Mouse (Mus musculus) thymus, adult 2 months (tissue): ENCODE data around the gene Gabra2. TPM values are rescaled to one million over a fixed set of nuclear protein-coding genes. Genes with fewer than 3 reads are reported as not detected.

Experiments used
- DNase-seq: peaks from one replicate; pipeline ENCODE4 v3.0.0; 2021
- H3K27ac ChIP-seq: fragments of 200-500 bp; 2 replicates; pipeline ENCODE4 v1.5.1; 2012; ENCODE audit warnings: low read length, control low read depth; ENCODE audit not compliant: control insufficient read depth, insufficient read depth
- H3K27me3 ChIP-seq: fragments of 200-500 bp; 2 replicates; pipeline ENCODE4 v1.6.1; 2012; ENCODE audit warnings: mild to moderate bottlenecking, low read length, moderate library complexity, mixed read lengths; ENCODE audit not compliant: control insufficient read depth, insufficient read depth
- H3K36me3 ChIP-seq: fragments of 200-500 bp; 2 replicates; pipeline ENCODE4 v1.6.1; 2012; ENCODE audit warnings: mild to moderate bottlenecking, low read length, moderate library complexity; ENCODE audit not compliant: control insufficient read depth, insufficient read depth
- H3K4me1 ChIP-seq: fragments of 200-500 bp; replicated peaks from 2 replicates; pipeline ENCODE4 v1.6.1; 2012; ENCODE audit warnings: low read length; ENCODE audit not compliant: control insufficient read depth, insufficient read depth
- H3K4me3 ChIP-seq: fragments of 200-500 bp; 2 replicates; pipeline ENCODE4 v1.5.1; 2012; ENCODE audit warnings: mild to moderate bottlenecking, low read length, control low read depth, moderate library complexity; ENCODE audit not compliant: control insufficient read depth, insufficient read depth
- CTCF ChIP-seq: fragments of 200-500 bp; IDR thresholded peaks from 2 replicates; pipeline ENCODE4 v1.5.1; 2012; ENCODE audit warnings: mild to moderate bottlenecking, control low read depth, low read length, moderate library complexity, borderline replicate concordance; ENCODE audit not compliant: control insufficient read depth, poor library complexity, insufficient read depth; ENCODE audit errors: extremely low read depth
- POLR2A ChIP-seq: fragments of 200-500 bp; IDR thresholded peaks from 2 replicates; pipeline ENCODE4 v1.6.1; 2012; ENCODE audit warnings: mild to moderate bottlenecking, low read length, control low read depth, moderate library complexity; ENCODE audit not compliant: control insufficient read depth, poor library complexity, insufficient read depth; ENCODE audit errors: extremely low read depth
- WGBS: fragments of 180-500 bp; shearing (Covaris S2); methylation state at CpG from one replicate; pipeline ENCODE4 v1.1.7; 2018; 5-methylcytosine and 5-hydroxymethylcytosine counted together
- polyA plus RNA-seq: library from polyadenylated mRNA; depleted of rRNA; stranded (reverse); fragments of >200 nt; gene quantifications from 2 replicates; pipeline ENCODE4 v1.2.3, GENCODE M21; 2012

Gene Gabra2
- polyA plus RNA-seq, 1 experiment: 0.07 TPM

GRCm38 (mm10) chr5:71092475-71092874 is 3.2 kb downstream of the Gabra2 start:
- H3K4me3 ChIP-seq: no peak overlapping the region
- no peak for DNase-seq
- no peak overlapping the region for H3K27ac ChIP-seq
- H3K27me3 ChIP-seq: no peaks in the 10 kb centered on the region
- no peak for TF ChIP-seq CTCF
- TF ChIP-seq POLR2A: no peak
- H3K36me3 ChIP-seq: no peaks in the 10 kb centered on the region
- no peaks in the 10 kb centered on the region for H3K4me1 ChIP-seq

DNA sequence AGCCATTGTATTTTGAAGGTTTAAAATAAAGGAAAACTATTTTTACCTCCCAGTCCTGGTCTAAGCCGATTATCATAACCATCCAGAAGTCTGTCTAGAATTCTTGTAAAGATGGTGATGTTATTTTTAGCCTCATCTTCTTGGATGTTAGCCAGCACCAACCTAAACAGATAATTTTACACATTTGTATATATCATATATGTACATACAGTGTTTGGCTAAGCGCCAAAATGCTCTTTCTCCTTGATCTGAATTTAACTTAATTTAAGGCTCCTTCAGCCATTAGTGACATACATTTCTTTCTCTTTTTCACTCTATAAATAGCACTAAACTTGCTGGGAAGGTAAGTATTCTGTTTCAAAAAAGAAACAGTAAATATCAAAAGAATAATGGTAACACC is 3.7 kb downstream of the Gabra2 start:
- TF ChIP-seq POLR2A (no peak), CTCF (no peak)
- no peak overlapping the region for H3K27ac ChIP-seq
- no peaks in the 10 kb centered on the region for H3K27me3 ChIP-seq
- no peaks in the 10 kb centered on the region for H3K36me3 ChIP-seq
- DNase-seq: no peak
- H3K4me3 ChIP-seq: no peak overlapping the region
- H3K4me1 ChIP-seq: no peaks in the 10 kb centered on the region
- 85% methylated on average over 2 of the region's 2 CpGs for WGBS

DNA sequence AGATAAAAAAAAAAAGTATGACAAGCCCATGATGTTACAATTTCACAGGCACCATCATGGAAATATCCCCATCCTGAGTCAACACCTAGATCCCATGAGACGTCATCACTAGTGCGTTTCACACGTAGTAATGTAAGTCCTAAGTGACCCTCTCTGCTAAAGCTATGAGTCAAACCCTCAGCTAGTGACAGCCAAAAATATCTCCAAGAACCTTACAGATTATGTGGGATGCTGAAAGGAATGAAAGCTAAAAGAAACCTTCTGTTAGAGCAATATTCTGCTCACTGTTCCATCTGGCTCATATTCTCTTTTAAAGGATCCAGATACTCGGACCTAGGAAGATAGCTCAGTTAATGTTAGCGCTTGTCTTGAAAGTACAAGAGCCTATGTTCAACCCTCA is 16.8 kb downstream of the Gabra2 start:
- H3K4me1 ChIP-seq: no peaks in the 10 kb centered on the region
- TF ChIP-seq POLR2A (no peak), CTCF (no peak)
- H3K36me3 ChIP-seq: no peaks in the 10 kb centered on the region
- H3K4me3 ChIP-seq: no peak overlapping the region
- H3K27me3 ChIP-seq: no peaks in the 10 kb centered on the region
- no peak overlapping the region for H3K27ac ChIP-seq
- WGBS: 90% methylated on average over 5 of the region's 5 CpGs
- no peak for DNase-seq

- WGBS: 72% methylated on average over 3 of the region's 3 CpGs
- H3K36me3 ChIP-seq: no peaks in the 10 kb centered on the region
- H3K4me3 ChIP-seq: no peak overlapping the region
- TF ChIP-seq POLR2A: no peak
- no peaks in the 10 kb centered on the region for H3K4me1 ChIP-seq
- H3K27me3 ChIP-seq: no peaks in the 10 kb centered on the region
- DNase-seq: no peak
- H3K27ac ChIP-seq: no peak overlapping the region
Measured at GRCm38 (mm10) chr5:71061696-71062095, 34.0 kb downstream of the Gabra2 start.

- no peak for TF ChIP-seq CTCF
- TF ChIP-seq POLR2A: no peak
- Histone ChIP-seq H3K27me3 (no peaks in the 10 kb centered on the region), H3K4me1 (no peaks in the 10 kb centered on the region), H3K27ac (no peak overlapping the region), H3K36me3 (no peaks in the 10 kb centered on the region), H3K4me3 (no peak overlapping the region)
- DNase-seq: no peak
- 83% methylated on average over 7 of the region's 7 CpGs for WGBS
Measured at GRCm38 (mm10) chr5:71058047-71058446, 37.6 kb downstream of the Gabra2 start.

- H3K27me3 ChIP-seq: no peaks in the 10 kb centered on the region
- H3K36me3 ChIP-seq: no peaks in the 10 kb centered on the region
- DNase-seq: no peak
- no peak for TF ChIP-seq POLR2A
- TF ChIP-seq CTCF: no peak
- WGBS: 69% methylated on average over 3 of the region's 3 CpGs
- no peak overlapping the region for H3K27ac ChIP-seq
- no peaks in the 10 kb centered on the region for H3K4me1 ChIP-seq
- no peak overlapping the region for H3K4me3 ChIP-seq
Measured at GRCm38 (mm10) chr5:71037352-71037751, 58.3 kb downstream of the Gabra2 start.

DNA sequence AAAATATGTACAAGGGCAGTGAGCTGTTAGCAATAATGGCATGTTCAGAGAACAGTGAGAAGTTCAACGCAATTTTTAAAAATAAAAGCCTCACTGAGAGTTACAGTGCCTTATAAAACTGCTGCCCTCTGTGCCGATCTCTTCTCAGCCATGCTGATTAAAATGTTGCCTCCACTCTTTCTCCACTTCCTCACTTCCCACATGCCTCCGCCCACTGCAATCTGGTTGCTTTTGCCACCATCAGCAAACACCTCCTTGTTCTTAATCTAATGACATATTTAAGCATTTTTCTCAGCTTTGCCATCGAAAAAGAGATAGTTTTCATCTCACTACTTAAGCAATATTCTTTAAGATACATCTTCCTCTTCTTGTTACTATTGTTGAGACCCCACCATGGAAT is 69.7 kb downstream of the Gabra2 start:
- Histone ChIP-seq H3K27me3 (no peaks in the 10 kb centered on the region), H3K4me3 (no peak overlapping the region), H3K27ac (no peak overlapping the region), H3K4me1 (no peaks in the 10 kb centered on the region), H3K36me3 (no peaks in the 10 kb centered on the region)
- no peak for DNase-seq
- WGBS: 80% methylated on average over 4 of the region's 4 CpGs
- TF ChIP-seq CTCF (no peak), POLR2A (no peak)
